Mouse (Mus musculus) layer of hippocampus, adult 8-10 months (tissue): ENCODE results near the gene Crebrf. TPM values are rescaled to one million over a fixed set of nuclear protein-coding genes. Genes with fewer than 3 reads are reported as not detected.

Experiments used
- DNase-seq, 2 experiments: peaks; one replicate each; pipeline ENCODE4 v3.0.0; 2022; ENCODE audit warnings: low spot score in 2 of 2
- total RNA-seq, 4 experiments: library from RNA; stranded (reverse); gene quantifications; 2 replicates each; pipeline ENCODE4 v1.2.4; 2022

The Crebrf gene
- total RNA-seq, 4 experiments from 2014 or later, result 123 to 175 (median 152) TPM

DNA sequence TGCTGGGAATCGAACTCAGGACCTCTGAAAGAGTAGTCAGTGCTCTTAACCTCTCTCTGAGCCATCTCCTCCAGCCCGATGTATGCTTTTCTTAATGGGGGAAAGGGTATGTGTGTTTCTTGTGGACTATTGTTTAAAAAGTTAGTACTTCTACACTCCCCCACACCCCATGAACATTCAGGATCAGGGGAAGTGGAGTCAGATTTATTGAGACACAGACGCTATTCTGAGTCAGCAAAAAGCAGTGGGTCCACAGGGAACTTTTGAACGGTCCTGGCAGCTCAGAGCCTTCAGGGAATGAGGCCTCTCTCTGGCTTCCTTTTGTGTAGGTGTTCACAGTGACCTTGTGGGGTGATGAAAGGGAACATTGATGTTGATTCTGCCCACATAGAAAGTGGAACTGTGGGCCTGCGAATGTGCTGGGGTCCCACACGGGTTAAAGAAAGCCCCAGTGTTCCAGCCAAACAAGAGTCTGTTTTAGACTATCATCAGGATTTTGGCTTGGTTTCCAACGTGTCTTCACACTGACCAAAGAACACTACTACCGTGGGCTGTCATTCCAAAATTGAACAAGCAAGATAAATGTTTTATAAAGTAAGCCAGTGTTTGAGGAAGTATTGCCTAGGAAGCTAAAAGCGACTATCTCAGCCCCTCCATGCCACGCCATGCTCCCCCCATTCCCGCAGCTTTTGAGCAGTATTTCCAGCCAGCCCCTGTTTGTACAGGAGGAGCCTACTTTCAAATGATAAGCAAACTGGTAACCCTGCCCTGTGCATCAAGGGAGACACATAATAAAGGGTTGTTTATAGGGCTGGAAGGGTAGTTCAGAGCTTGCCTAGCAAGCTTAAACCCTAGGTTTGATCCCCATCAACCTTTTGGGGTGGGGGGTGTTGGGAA lies 9.7 kb upstream of the Crebrf start:
- DNase-seq, result no peak

DNA sequence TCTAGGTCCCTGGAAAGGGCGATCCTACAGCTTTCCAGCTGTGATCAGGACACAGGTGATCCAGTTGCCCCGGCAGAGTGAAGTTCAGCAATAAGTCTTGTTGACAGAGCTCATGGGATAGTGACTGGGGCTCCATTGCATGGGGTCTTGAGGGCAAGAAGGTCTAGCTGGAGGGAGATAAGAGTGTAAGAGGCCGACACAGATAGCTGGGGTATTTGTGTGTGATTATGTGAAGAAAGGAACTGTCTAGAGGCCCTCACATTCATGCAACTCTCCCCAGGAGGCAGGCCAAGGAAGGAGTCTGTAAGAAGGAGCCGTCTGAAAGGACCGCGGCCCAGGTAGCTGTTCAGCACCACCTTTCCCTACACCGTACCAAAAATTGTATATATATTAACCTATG lies 8.4 kb upstream of the Crebrf start:
- no peak for DNase-seq

DNA sequence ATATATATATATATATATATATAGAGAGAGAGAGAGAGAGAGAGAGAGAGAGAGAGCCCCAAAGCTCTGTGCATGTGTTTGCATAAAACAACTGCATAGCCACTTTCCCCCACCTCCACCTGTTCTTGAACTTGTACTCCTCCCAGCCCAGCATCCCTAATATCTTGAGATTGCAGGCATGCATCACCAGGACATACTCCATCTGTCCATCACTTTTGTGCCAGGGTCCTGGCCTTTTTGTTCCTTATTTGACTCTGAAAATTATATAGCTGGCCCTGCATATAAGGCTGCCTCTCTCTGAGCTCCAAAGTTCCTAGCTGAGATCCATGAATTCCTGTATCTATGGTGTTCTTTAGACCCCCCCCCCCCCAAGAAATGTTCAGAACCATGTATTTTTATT lies 7.0 kb upstream of the Crebrf start:
- no peak for DNase-seq

DNA sequence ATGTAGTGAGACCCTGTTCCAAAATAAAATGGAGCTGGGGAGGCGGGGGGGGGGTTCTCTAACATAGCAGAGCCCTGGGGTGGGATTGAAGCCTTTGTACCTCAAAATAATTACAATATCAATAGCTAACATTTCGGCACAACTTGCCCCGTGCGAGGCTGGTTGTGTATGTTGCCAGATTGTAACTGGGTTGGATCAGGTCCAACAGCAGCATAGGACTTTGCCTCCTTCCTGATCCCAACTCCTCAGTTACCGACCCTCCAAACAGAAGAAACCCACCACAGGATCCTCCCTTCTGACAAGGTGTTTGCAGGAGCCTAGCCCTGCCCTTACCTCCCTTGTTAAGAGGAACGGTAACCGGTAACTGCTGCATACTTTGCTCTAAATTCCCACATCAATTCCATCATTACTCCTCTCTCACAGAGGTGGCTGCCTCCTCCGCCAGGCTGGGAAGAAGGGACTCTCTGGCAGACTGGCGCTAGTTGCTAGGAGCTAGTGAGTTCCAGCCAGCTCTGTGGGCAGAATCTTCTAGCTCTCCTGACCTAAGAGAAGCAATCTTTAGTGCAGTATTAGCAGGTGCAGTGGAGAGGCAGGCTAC lies 6.4 kb upstream of the Crebrf start:
- no peak for DNase-seq

DNA sequence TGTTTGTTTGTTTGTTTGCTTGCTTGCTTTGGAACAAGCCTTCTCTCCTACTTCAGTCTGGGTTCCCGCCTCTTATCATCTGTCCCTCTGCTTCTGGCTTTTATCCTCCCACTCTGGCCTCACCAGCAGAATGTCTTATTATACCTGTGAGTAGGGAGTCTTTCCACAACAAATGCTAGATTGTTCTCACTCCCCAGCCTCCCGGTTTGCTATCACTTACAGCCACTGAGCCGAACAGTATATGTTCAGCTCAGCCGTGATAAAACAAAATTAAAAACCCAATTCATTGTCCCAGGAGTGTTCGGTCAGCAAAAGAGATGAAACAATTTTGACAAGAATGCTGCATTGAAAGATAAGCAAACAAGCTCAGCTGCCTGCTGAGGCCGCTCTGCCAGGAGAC lies 5.4 kb upstream of the Crebrf start:
- DNase-seq, result no peak

DNA sequence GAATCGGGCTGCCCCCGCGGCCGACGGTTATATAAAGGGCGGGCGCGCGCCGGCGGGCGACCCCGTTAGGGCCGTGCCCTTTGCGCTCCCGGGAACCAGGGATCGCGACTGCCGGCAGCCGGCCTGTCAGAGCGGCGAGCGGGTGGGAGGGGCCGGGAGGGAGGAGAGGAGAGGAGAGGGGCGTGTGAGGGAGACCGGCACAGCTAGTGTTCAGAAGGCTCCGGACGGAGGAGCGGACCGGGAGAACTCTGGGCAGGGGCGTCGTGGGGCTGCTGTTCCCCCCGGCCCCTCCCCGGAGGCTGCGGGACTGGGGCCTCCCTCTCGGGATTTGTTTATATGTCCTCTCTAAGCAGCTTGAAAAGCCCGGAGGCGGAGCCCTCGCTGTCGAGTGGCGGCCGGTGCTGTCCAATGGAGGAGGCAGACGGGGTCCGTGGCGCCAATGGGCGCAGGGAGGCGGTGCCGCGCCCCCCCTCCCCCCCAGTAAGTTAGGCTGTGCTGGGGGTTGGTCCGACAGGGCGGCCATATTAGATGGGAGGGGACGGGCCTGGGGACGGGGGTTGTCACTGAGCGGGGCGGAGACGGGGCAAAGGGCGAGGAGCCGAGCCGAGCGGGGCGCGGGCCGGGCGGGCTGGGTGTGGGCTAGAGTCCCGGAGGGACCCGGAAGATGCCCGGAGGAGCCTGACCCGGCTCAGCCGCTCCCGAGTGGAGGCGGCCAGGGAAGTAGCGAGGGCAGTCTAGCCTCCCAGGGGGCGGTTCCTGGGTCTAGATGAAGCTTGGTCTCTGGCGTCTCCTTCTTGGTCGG lies 667 bp downstream of the Crebrf start:
- peak; percentile 94 to 95 for DNase-seq

DNA sequence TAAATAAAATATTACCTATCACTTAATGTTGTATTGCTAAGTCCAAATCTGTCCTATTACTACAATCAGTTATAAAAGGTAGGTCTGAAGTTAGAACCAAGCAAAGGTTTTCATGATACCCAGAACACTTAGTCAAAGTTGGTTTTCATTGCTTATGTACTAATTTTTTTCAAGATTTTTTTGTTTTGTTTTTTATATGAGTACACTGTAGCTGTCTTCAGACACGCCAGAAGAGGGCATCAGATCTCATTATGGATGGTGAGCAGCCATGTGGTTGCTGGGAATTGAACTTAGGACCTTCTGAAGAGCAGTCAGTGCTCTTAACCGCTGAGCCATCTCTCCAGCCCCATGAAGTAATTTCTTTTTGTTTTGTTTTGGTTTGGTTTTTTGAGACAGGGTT lies 2.4 kb downstream of the Crebrf start:
- no peak for DNase-seq

DNA sequence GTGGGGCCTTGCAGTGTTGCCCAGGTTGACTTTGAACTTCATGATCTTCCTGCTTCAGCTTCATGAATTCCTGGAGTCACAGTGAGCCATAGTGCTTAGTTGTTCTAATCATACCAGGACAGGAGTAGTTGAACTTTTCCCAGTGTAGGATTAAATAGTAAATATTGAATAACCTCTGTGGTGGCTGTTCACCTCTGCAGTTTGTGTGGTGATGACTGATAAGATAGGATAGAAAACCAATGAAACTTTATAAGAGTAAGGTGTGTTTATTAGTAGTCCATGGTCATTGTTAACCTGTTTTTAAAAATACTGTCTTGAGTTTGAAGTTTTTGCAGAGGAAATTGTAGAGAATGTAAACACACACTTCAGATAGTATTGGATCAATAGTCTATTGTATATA lies 4.0 kb downstream of the Crebrf start:
- DNase-seq, result no peak

DNA sequence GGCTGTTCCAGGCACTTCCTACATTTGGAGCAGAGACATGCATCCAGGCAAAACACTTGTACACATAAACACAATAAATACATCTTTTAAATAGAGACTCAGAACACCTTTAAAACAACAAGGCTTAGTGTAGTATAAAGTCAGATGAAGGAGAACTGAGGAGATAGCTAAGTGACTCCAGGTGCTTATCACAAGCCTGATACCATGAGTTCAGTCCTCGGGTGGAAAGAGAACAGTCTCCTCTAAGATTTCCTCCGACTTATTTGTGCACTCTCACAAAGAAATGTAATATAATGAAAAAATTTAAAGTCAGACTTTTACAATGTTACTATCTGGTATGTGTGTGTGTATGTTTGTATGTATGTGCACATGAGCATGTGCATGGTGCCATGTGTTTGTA lies 6.4 kb downstream of the Crebrf start:
- DNase-seq, result no peak

DNA sequence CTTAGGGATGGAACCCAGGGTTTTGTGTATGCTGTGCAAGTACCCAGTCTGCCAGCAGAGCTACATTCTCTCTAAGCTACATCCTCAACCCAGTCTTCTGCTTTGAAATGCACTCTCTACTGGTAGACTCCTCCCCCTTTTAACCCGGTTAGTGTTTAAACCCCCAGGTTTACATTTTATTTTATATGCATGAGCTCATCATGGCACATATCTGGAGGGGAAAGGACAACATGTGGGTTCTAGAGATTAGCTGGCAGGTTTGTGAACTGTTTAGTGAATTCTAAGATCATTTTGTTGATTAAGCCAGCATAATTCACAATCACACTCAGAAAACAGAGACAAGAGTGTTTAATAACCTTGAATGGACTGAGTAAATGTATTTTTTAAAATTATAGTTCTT lies 9.3 kb downstream of the Crebrf start:
- no peak for DNase-seq

DNA sequence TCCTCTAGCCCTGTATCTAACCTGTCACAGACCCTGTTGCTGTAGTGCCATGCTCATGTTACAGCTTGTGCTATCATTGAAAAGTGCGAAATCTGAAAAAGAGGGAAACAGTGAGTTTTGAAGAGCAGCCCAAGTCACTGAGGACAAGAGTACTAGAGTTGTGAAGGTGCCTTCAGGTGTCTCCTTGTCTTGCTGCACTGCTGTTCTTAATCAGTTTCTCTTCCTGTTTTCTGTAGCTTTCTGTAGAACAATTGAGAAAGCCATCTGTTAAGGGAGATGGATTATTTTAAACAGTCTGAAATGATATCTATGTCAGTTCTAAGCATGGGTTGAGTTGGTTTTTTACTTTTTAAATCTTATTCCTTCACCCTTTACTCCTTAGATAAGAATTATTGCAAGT lies 11.2 kb downstream of the Crebrf start:
- DNase-seq, result no peak

DNA sequence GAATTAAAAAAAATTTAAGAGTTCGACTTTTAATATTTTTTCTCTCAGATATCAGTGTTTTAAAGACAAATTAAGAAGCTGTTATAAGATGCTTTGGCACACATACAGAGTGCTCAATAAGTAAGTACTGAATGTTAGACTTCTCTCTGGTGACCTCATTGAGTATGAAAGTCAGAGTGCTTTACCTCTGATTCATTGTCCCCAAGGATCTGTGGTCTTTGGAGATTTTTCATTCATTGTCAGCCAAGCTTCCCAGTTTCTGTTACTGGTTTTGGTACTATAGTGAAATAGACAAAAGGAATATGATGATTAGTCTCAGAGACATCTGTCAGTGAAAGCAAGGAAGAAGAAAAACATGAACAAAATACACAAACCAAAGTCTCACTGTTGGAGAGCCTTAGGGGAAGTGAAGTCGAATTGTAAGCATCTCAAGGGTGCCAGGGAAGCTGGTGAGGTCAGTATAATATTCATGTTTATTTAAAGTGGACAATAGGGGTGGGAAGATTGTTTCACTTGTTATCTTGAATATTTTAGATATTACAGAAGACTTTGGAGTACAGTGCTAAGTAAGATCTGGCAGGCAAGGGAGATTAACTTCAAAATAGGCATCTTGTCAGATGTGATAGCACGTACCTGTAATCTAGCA lies 11.8 kb downstream of the Crebrf start:
- no peak for DNase-seq

DNA sequence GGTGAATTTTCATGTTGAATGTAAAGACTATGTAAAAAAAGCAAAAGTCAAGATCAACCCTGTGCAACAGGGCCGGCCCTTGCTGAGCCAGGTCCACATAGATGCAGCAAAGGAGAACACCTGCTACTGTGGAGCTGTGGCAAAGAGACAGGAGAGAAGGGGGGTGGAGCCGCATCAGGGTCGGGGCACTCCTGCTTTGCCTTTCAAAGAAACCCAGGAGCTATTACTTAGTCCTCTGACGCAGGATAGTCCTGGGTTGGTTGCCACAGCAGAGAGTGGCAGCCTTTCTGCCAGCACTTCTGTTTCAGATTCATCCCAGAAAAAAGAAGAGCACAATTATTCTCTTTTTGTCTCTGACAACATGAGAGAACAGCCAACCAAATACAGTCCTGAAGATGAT lies 27.1 kb downstream of the Crebrf start:
- DNase-seq, result no peak

DNA sequence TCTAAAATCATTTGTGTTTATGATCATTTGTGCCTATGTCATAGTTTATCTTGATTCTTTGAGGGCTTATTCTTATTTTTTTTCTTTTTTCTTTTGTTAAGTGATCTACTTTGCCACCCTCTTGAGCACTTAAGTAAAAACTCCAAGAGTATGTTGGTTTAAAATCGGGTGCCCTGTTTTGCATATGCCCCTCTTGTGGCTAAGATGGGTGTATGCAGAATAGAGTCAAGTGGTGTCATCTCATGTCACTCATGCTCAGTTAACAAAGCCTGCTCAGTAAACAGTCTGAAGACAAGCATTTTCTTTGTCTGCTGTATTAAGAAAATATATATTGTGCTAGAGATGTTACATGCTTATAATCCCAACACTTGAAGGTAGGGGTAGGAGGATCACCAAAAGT lies 27.8 kb downstream of the Crebrf start:
- no peak for DNase-seq

DNA sequence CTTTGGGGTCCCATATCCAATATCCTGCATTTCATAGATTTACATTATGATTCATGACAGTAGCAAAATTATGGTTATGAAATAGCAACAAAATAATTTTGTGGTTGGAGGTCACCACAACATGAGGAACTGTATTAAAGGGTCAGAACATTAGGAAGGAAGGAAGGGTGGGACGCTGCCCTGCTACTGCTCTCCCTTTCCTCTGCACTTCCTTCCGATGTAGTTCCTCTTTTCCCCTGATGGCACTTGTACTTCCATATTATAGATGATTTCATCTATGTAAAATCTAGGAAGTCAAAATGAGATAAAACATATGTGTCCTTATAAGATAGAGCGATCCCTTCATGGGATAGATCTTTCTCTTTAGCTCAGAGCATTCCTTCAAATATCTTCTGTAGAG lies 34.5 kb downstream of the Crebrf start:
- DNase-seq, result no peak

DNA sequence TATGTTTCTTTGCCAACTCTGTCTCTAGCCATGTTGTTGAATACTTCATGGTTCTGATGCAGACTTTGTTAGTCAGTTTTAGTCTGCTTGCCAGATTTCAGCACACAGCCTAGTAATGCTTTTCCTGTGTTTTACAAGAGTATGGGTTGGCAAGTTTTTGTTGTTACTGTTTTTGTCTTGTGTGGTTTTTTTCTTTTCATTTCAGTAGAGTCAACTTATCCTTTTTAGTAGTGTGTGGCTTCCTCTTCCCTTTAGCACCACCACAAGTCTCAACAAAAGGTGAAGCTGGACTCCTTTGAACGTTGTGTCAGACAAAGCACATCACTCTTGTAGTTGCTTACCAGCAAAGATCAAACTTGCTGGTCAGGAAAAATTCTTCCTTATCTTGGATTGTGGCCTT lies 36.8 kb downstream of the Crebrf start:
- DNase-seq, result no peak

DNA sequence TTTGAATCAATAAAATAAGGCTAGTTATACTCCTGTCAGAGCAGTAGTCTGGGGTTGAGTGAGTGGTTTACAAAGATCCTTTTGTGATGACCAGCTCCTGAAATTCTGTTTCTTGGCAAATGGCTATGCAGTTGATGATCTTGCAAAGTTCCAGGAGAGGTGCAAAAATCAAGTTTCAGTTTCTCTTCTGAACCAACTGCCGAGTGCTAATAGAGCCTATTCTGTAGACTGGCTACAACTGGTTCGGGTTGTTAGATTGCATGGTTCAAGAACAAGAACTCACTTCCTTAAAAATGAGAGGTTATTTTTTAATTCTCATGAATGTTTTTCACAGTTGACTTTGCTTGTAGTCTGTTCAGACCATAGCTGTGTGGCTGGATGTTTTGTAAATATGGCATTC lies 38.0 kb downstream of the Crebrf start:
- DNase-seq, result no peak

DNA sequence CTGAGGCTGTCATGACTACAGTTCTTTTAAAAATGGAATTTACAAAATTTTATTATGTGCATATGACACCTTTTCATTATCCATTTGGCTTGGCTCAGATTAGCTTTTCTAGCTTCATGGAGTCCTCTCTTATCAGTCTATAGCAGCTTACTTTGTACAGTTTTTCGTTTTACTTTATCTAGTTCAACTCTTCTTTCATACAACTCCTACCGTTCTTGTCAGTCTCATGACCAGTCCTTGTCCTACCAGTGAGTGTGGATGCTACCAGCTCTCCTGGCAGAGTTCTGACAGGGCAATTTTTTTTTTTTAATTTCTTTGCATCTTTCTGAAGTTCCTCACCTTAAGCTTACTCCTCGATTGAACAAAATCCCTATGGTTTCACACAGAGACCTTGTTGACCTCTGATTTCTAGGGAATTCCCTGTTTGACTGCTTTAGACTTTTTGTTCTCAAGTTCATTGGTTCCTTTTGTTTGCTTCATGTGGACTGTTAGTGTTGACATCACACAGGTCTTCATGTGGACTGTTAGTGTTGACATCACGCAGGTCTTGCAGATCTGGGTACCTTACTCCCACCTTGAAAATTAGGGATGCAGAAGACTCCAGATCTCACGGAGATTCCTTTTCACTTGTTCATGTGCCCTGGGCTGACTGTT lies 51.8 kb downstream of the Crebrf start:
- DNase-seq, result no peak

DNA sequence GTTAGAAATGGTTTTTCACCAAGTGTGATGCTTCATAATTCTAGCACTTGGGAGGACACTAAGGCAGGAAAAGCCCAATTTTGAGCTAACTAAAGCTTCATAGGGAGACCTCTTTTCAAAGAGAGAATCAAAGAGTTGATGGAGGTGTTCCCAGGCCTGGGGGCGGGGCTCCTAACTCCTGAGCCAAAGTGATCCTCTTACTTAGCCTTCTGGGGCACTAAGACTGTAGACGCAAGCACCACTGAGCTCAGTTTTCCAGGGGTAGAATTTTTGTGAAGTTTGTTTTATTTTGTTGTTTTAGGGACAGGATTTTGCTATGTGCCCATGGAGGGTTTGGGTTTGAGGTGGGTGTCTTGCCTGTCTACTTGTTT lies 52.3 kb downstream of the Crebrf start:
- DNase-seq, result no peak

DNA sequence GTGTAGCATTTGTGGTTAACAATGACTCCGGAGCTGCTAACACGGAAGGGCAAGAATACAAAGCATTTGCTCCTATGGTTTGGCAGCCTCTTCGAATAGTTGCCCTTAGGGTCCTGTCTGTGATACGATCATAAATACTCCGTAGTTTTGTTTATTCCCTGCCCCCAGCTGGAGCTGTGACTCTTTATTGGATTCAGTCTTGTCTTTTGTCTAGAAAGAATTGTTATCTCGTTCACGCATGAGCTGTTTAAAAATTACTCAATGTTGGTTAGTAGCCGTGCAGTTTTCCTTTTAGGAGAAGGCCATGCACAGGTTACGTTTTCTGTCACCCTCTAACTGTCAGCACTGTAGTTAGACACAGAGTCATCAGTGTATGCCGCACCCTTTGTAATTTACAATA lies 60.8 kb downstream of the Crebrf start:
- no peak for DNase-seq

DNA sequence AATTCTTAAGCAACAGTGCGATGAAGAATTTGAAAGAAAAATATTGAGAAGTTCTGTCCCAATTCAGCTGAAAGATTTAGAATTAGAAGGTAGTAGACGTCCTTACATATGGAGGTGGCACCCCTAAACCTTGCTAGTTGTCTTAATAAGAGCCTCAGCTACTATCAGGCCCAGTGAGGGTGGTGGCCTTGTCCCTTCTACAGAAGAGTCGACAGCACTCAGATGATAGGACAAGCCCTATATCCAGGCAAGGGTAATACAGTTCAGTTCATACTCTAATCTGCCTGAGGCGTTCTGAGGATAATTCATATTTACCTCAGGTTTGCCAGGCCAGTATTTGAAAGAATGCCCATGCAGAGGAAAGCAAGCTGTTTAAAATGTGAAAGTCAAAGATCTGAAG lies 62.6 kb downstream of the Crebrf start:
- DNase-seq, result no peak
